Mouse (Mus musculus) midbrain, embryonic 15.5 days (tissue): ENCODE measurements around the gene Spon1. TPM values are rescaled to one million over a fixed set of nuclear protein-coding genes. Genes with fewer than 3 reads are reported as not detected.

Experiments
- ATAC-seq: fragments of 200-750 bp; cut with Nextera tagmentation; replicated peaks from 2 replicates; pipeline ENCODE4 v1.8.0; 2017; ENCODE audit warnings: moderate TSS enrichment
- H3K27ac ChIP-seq: fragments of 300-500 bp; sonication (generic); 2 replicates; pipeline ENCODE4 v1.5.1; 2015; ENCODE audit warnings: mild to moderate bottlenecking, inconsistent platforms
- H3K27me3 ChIP-seq: fragments of 300-500 bp; sonication (generic); replicated peaks from 2 replicates; pipeline ENCODE4 v1.6.1; 2015; ENCODE audit warnings: inconsistent platforms
- H3K36me3 ChIP-seq: fragments of 300-500 bp; sonication (generic); replicated peaks from 2 replicates; pipeline ENCODE4 v1.6.1; 2015; ENCODE audit warnings: inconsistent platforms
- H3K4me1 ChIP-seq: fragments of 300-500 bp; sonication (generic); 2 replicates; pipeline ENCODE4 v1.6.1; 2015; ENCODE audit warnings: inconsistent platforms
- H3K4me2 ChIP-seq: fragments of 300-500 bp; sonication (generic); 2 replicates; pipeline ENCODE4 v1.6.1; 2015; ENCODE audit warnings: inconsistent platforms, mild to moderate bottlenecking, moderate library complexity
- H3K4me3 ChIP-seq: fragments of 300-500 bp; sonication (generic); 2 replicates; pipeline ENCODE4 v1.5.1; 2015; ENCODE audit warnings: mild to moderate bottlenecking, inconsistent platforms
- H3K9ac ChIP-seq: fragments of 300-500 bp; sonication (generic); 2 replicates; pipeline ENCODE4 v1.6.1; 2015; ENCODE audit warnings: mild to moderate bottlenecking, inconsistent platforms
- H3K9me3 ChIP-seq: fragments of 300-500 bp; sonication (generic); 2 replicates; pipeline ENCODE4 v1.6.1; 2016; ENCODE audit warnings: inconsistent platforms
- WGBS: fragments of 180-500 bp; shearing (Covaris S2); methylation state at CpG from one replicate; pipeline ENCODE4 v1.1.7; 2015; ENCODE audit warnings: mixed read lengths; 5-methylcytosine and 5-hydroxymethylcytosine counted together
- polyA plus RNA-seq: library from polyadenylated mRNA; unstranded; fragments of >200 nt; fragmentation: Nextera tagmentation; extraction: Ambion mirVana; gene quantifications from 2 replicates; pipeline ENCODE4 v1.2.1, GENCODE M21; 2015

Gene Spon1
- polyA plus RNA-seq, 1 experiment from 2014 or later, result 47.2 TPM

DNA sequence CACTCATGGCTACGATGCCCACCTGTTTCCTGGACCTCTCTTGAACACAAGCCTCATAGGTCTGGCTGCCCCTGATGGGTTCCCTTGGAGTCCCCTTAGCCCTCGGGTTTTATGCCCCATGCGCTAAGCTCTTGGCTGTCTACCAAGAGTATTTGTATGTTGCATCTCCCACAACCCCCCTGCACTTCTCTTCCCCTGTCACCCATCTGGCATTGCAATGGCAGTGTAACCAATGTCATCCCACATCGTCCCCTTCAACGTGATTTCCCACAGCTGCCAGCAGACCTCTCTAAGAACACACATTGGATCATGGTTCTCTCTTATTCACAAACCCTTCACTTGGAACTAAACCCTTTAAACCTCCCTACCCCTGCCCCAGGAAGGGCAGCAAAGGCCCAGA lies 239.7 kb downstream of the Spon1 start:
- Histone ChIP-seq H3K27ac (no peak overlapping the region), H3K9me3 (no peaks in the 10 kb centered on the region), H3K4me3 (no peak overlapping the region), H3K4me2 (no peak overlapping the region), H3K27me3 (no peaks in the 10 kb centered on the region), H3K9ac (no peak overlapping the region), H3K36me3 (no peaks in the 10 kb centered on the region), H3K4me1 (peaks cover 16% of the 10 kb centered on the region)
- WGBS, result 53% methylated on average over 5 of the region's 5 CpGs
- no peak for ATAC-seq

DNA sequence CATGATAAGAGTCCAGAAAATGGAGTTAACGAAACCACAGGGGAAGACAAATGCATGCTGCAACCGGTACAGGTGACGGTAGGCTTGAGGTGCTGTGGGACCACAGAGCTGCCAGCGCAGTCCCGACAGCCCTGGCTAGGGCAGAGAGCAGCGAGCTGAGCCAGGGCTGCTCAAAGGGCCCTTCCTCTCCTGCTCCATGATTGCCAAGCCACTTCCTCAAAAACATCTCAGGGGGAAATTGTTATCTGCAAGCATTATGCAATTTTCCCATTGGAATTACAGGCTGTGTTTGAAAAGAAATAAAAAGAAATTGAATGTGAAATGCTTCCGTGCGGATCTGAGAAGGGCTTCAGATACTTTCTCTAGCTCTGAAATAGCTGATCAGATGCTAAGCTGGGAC lies 240.7 kb downstream of the Spon1 start:
- Histone ChIP-seq H3K27ac (no peak overlapping the region), H3K9ac (no peak overlapping the region), H3K4me1 (peaks cover 16% of the 10 kb centered on the region), H3K4me3 (no peak overlapping the region), H3K27me3 (no peaks in the 10 kb centered on the region), H3K36me3 (no peaks in the 10 kb centered on the region), H3K4me2 (no peak overlapping the region), H3K9me3 (no peaks in the 10 kb centered on the region)
- no peak for ATAC-seq
- WGBS, result 71% methylated on average over 8 of the region's 8 CpGs

DNA sequence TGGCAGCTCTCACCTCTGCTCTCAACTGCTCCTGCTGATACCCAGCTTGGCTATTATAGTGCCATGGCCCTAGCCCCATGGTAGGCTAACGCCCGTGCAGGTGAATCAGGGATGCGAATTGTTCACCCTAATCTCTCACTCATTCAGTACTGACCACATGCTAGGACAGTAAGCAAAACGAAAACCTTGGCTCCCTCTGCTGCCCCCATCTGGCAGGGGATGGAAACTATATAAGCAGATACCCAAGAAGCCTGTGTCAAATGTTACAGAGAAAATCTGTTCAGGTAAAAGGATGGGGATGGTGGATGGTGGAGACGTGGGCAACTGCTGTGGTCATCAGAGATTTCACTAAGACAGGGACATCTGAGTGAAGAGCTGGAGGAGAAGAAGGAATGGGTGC lies 241.8 kb downstream of the Spon1 start:
- Histone ChIP-seq H3K9me3 (no peaks in the 10 kb centered on the region), H3K27ac (no peak overlapping the region), H3K36me3 (no peaks in the 10 kb centered on the region), H3K4me1 (peaks cover 16% of the 10 kb centered on the region), H3K4me2 (no peak overlapping the region), H3K4me3 (no peak overlapping the region), H3K9ac (no peak overlapping the region), H3K27me3 (no peaks in the 10 kb centered on the region)
- 77% methylated on average over 5 of the region's 5 CpGs for WGBS
- ATAC-seq, result no peak

DNA sequence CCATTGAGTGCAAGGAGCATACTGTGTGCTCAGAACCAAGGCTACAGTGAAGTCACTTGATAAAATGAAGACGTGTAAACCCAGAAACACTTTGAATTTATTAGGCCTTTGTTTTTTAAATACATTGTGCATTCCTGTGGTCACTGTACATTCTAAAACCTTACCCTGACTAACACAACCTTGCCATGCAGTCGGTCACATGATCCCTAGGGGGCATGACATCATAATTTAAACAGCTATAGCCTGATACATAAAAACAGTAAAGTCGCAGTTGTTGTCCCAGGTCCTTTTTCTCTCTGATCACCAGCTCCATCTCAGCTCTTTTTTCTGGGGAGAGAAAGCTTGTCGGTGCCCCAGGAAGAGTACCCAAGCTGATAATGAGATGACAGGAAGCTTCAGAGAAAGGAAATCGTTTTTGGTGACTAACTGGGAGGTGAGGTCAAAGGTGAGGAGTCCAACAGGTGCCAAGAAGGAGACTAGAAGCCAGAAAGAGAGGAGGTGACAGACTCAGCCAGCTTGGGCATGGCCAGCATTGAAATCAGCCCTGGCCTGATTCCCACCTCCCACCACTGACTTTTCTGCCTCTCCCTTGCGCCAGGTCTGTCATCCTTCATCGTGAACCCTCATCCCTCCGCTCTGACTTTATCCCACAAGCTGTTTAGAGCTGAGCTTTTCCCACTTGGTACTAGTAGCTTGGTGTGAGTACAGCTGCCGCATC lies 246.1 kb downstream of the Spon1 start:
- ATAC-seq, result no peak
- Histone ChIP-seq H3K27me3 (no peaks in the 10 kb centered on the region), H3K4me3 (no peak overlapping the region), H3K4me1 (no peaks in the 10 kb centered on the region), H3K9ac (no peak overlapping the region), H3K4me2 (no peak overlapping the region), H3K9me3 (no peaks in the 10 kb centered on the region), H3K36me3 (no peaks in the 10 kb centered on the region), H3K27ac (no peak overlapping the region)
- WGBS, result 57% methylated on average over 9 of the region's 9 CpGs

DNA sequence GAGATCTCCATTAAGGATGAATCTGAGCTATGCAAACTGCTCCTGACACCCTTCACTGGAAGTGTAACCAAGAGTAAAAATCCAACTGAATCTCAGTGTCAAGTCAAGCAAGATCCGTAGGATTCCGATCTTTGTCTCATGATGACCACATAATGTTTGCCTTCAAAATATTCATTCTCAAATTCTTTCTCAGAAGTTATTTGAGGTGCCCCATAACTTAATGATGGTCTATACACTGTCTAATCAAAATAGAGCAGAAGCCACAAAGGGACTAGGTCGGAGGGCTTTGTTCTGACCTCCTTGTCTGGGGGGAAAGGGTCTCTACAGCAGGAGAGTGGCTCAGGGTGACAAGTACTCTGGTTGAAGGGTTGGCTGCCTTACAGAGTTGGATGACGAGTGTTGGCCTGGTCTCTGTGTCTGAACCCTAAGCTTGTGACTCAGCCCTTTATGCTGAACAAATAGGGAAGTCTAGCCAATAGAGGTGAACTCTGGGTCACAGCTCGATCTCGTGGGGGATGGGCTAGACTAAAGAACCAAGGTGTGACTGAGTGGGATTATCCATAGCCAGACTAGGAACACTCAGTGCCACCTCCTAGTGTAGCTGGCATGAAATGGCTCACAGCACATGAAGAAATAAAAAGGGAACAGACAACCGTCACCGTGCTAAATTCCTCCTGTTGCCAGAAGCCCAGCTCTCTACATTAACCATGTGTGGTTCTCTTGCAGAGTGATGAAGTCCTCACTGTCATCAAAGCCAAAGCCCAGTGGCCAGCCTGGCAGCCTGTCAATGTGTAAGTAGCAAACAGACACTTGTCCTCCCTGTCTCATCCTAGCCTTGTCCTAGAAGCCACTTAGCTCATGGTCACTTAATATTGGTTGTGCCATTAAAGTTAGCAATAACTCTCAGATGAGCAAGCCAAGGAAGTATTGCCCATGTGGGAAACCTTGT lies 250.5 kb downstream of the Spon1 start:
- 77% methylated on average over 8 of the region's 8 CpGs for WGBS
- H3K9me3 ChIP-seq, result no peaks in the 10 kb centered on the region
- no peak overlapping the region for H3K27ac ChIP-seq
- no peak overlapping the region for H3K9ac ChIP-seq
- H3K4me1 ChIP-seq, result peaks cover 6% of the 10 kb centered on the region
- ATAC-seq, result no peak
- no peak overlapping the region for H3K4me3 ChIP-seq
- H3K27me3 ChIP-seq, result no peaks in the 10 kb centered on the region
- H3K4me2 ChIP-seq, result no peak overlapping the region
- H3K36me3 ChIP-seq, result no peaks in the 10 kb centered on the region

DNA sequence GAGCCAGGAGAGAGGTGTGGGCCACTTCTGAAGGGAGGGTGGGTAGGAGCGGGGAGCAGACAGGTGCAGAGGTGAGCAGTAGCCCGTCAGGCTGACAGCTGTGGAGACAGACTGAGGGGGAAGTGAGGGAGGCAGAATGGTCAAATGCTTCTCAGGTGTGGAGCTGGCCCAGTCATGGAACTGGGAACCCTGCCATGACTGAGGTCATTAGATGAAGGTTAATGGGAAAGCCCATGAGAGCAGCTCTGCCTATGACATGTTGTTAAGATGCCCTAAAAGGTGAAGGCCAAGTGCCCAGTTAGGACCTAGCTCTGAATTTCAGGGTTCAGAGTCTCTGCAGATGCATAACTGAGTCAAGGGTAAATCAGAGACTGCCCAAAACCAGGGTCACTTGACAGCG lies 253.1 kb downstream of the Spon1 start:
- H3K4me2 ChIP-seq, result no peak overlapping the region

DNA sequence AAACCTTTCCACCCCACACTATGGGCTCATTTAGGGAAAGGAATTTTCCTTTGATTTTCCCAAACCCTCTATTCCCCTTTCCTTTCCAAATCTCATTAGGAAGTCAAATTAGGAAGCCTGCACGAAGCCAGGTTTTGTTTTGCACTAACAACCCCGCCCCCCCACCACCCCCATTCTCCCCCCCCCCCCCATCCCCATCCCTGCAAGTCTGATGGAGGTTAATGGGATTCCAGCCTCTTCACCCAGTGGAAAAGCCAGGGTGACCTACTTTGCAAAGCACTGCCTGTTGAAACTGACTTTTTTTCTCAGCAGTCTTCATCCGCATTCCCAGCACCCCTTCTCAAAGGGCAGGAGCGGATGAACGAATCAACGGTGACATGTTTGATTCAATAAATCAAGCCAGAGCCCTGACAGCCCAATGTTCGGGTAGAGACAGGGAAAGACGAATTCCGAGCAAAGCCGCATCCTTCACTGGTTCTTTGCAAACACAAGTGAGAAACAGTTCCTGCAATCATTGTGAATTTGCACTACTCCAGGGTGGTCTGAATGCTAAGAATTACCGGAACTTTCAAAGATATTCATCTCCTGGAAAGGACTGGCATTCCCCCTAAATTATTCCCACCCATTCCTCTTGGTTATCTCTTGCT lies 254.4 kb downstream of the Spon1 start:
- Histone ChIP-seq H3K27me3 (no peaks in the 10 kb centered on the region), H3K4me2 (peak overlapping the region; percentile 69), H3K36me3 (no peaks in the 10 kb centered on the region), H3K4me3 (peak overlapping the region; percentile 34), H3K27ac (peak overlapping the region; percentile 36; the same call in 1 of the 2 replicates), H3K9me3 (no peaks in the 10 kb centered on the region), H3K9ac (0 out of 2 replicates have a peak overlapping the region, but pooled peaks have one; percentile 20), H3K4me1 (peaks cover 6% of the 10 kb centered on the region)
- 3% methylated on average over 11 of the region's 11 CpGs for WGBS
- ATAC-seq, result no peak; the same call in 1 of the 2 replicates

More for the DNA sequence above, 253.1 kb downstream of the Spon1 start:
- no peaks in the 10 kb centered on the region for H3K36me3 ChIP-seq
- ATAC-seq, result no peak
- no peaks in the 10 kb centered on the region for H3K27me3 ChIP-seq
- 88% methylated on average over 3 of the region's 3 CpGs for WGBS
- no peak overlapping the region for H3K9ac ChIP-seq
- no peak overlapping the region for H3K27ac ChIP-seq
- peaks cover 6% of the 10 kb centered on the region for H3K4me1 ChIP-seq
- no peaks in the 10 kb centered on the region for H3K9me3 ChIP-seq
- H3K4me3 ChIP-seq, result no peak overlapping the region

DNA sequence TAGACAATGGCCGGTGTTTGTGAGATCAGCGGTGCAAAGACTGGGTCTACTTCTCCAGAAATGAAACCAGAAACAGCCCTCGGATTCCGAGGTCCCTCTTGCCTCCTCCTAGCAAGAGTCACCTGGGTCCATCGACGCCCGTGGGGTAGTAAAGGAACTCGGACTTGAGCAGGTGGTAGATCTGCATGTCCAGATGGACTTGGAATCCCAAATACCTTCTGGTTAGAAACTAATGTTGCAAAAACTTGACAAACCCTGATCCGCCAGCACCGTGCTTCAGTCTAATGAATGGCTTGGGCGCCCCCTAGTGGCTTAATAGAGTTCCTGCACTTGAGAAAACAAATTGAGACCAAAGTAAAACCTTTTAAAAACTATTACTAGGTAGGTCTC lies 254.9 kb downstream of the Spon1 start:
- Histone ChIP-seq H3K4me3 (peak overlapping the region; percentile 34), H3K9me3 (no peaks in the 10 kb centered on the region), H3K36me3 (no peaks in the 10 kb centered on the region), H3K27me3 (no peaks in the 10 kb centered on the region), H3K4me1 (peaks cover 6% of the 10 kb centered on the region), H3K9ac (0 out of 2 replicates have a peak overlapping the region, but pooled peaks have one; percentile 20), H3K4me2 (peak overlapping the region; percentile 69), H3K27ac (peak overlapping the region; percentile 36; the same call in 1 of the 2 replicates)
- ATAC-seq, result peak; percentile 80
- WGBS, result 1% methylated on average over 11 of the region's 11 CpGs

DNA sequence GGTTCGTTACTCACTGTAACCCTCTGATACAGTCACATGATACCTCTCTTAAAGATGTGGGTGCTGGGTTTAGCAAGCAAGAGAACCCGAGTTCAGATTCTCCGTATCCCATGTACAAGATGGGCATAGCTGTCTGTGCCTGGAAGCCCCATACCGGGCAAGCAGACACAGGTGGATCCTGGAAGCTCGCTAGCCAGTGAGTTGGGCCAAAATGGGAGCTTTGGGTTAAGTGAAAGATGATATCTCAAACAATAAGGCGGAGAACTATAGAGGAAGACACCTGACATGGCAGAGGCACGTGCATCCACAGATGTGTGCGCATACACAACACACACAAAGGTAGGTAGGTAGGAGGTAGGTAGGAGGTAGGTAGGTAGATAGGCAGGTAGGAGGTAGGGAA lies 261.1 kb downstream of the Spon1 start:
- no peak overlapping the region for H3K4me3 ChIP-seq
- H3K4me2 ChIP-seq, result no peak overlapping the region
- H3K9me3 ChIP-seq, result no peaks in the 10 kb centered on the region
- H3K36me3 ChIP-seq, result no peaks in the 10 kb centered on the region
- no peaks in the 10 kb centered on the region for H3K27me3 ChIP-seq
- WGBS, result 90% methylated on average over 8 of the region's 8 CpGs
- no peak overlapping the region for H3K27ac ChIP-seq
- ATAC-seq, result no peak
- H3K4me1 ChIP-seq, result no peaks in the 10 kb centered on the region
- no peak overlapping the region for H3K9ac ChIP-seq

DNA sequence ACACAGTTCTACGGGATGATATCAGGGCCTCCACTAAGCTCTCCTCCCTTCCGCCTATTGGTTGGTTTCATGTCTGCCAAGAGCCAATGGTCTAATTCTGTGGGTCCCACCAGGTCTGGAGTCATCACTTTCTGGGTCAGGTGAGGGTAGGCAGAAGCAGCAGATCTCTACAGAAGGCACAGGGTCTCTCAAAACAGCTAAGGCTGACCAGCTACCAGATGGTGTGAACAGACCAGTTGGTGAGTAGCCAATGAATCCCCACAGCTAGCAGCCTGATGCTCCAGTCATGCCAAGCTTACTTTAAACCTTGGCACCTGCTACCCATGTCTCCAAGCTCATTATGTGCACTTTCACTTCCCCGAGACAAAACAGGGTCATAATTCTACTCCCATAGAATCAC lies 261.6 kb downstream of the Spon1 start:
- Histone ChIP-seq H3K27ac (no peak overlapping the region), H3K4me3 (no peak overlapping the region), H3K9ac (no peak overlapping the region), H3K27me3 (no peaks in the 10 kb centered on the region), H3K4me1 (no peaks in the 10 kb centered on the region), H3K36me3 (no peaks in the 10 kb centered on the region), H3K4me2 (no peak overlapping the region), H3K9me3 (no peaks in the 10 kb centered on the region)
- 94% methylated on average over 3 of the region's 3 CpGs for WGBS
- no peak for ATAC-seq

DNA sequence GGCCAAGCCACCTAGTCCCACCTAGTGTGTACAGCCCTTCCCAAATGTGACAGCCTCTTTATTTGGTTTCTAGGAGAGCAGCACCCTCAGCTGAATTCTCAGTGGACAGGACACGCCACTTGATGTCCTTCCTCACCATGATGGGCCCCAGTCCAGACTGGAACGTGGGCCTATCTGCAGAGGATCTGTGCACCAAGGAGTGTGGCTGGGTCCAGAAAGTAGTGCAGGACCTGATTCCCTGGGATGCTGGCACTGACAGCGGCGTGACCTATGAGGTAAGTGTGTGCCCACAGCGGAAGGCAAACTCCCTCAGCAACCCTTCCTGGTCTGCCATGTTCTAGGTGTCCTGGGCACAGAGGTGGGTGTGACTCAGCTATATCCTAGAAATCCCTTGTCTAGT lies 263.0 kb downstream of the Spon1 start:
- WGBS, result 97% methylated on average over 5 of the region's 5 CpGs
- no peak for ATAC-seq

DNA sequence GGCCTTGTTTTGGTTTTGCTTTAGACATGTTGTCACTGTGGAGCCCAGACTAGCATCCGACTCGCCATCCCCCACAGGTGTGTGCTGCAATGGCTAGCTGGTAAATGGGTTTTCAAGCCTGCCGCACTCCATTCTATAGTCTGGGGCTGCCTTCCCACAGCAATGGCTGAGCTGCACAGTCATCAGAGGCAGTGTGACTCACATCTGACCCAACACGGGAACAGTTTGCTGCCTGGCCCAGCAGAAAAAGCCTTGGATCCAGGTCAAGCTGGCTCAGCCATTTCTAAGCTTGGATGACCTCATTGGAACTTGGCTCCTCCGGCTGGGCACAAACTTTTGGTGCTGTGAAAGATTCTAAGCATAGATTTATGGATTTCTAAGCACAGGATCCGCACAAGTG lies 263.8 kb downstream of the Spon1 start:
- WGBS, result 85% methylated on average over 6 of the region's 6 CpGs
- H3K27me3 ChIP-seq, result no peaks in the 10 kb centered on the region

More for the DNA sequence above, 263.0 kb downstream of the Spon1 start:
- H3K27ac ChIP-seq, result no peak overlapping the region
- H3K36me3 ChIP-seq, result no peaks in the 10 kb centered on the region
- no peaks in the 10 kb centered on the region for H3K4me1 ChIP-seq
- H3K4me3 ChIP-seq, result no peak overlapping the region
- no peak overlapping the region for H3K9ac ChIP-seq
- no peaks in the 10 kb centered on the region for H3K9me3 ChIP-seq
- H3K4me2 ChIP-seq, result no peak overlapping the region
- H3K27me3 ChIP-seq, result no peaks in the 10 kb centered on the region

More for the DNA sequence above, 263.8 kb downstream of the Spon1 start:
- H3K9me3 ChIP-seq, result no peaks in the 10 kb centered on the region
- H3K4me2 ChIP-seq, result no peak overlapping the region
- H3K36me3 ChIP-seq, result no peaks in the 10 kb centered on the region
- no peak for ATAC-seq
- no peaks in the 10 kb centered on the region for H3K4me1 ChIP-seq
- no peak overlapping the region for H3K27ac ChIP-seq
- no peak overlapping the region for H3K9ac ChIP-seq
- H3K4me3 ChIP-seq, result no peak overlapping the region
